Mouse (Mus musculus) liver, embryonic 13.5 days (tissue): ENCODE data around the gene C2. TPM values are rescaled to one million over a fixed set of nuclear protein-coding genes. Genes with fewer than 3 reads are reported as not detected.
"Not testable (repeated sequence)": the region's sequence is repeated elsewhere in the genome, so short reads cannot be mapped to it uniquely, and the experiment has no call there.

ENCODE experiments used
- ATAC-seq: fragments of 200-750 bp; cut with Nextera tagmentation; 2 replicates; pipeline ENCODE4 v1.8.0; 2017; ENCODE audit warnings: low read depth, mild to moderate bottlenecking, moderate number of reproducible peaks, moderate library complexity
- DNase-seq: peaks from one replicate; pipeline ENCODE4 v3.0.0; 2022
- H3K27ac ChIP-seq: fragments of 300-500 bp; sonication (generic); 2 replicates; pipeline ENCODE4 v1.5.1; 2015; ENCODE audit warnings: moderate library complexity, mild to moderate bottlenecking, inconsistent platforms
- H3K27me3 ChIP-seq: fragments of 300-500 bp; sonication (generic); 2 replicates; pipeline ENCODE4 v1.6.1; 2015; ENCODE audit warnings: mild to moderate bottlenecking, inconsistent platforms
- H3K36me3 ChIP-seq: fragments of 300-500 bp; sonication (generic); 2 replicates; pipeline ENCODE4 v1.6.1; 2015; ENCODE audit warnings: mild to moderate bottlenecking, inconsistent platforms
- H3K4me1 ChIP-seq: fragments of 300-500 bp; sonication (generic); replicated peaks from 2 replicates; pipeline ENCODE4 v1.6.1; 2015; ENCODE audit warnings: inconsistent platforms
- H3K4me2 ChIP-seq: fragments of 300-500 bp; sonication (generic); 2 replicates; pipeline ENCODE4 v1.6.1; 2015; ENCODE audit warnings: inconsistent platforms, mild to moderate bottlenecking, moderate library complexity
- H3K4me3 ChIP-seq: fragments of 300-500 bp; sonication (generic); replicated peaks from 2 replicates; pipeline ENCODE4 v1.5.1; 2015; ENCODE audit warnings: mild to moderate bottlenecking, inconsistent platforms
- H3K9ac ChIP-seq: fragments of 300-500 bp; sonication (generic); 2 replicates; pipeline ENCODE4 v1.6.1; 2015; ENCODE audit warnings: mild to moderate bottlenecking, inconsistent platforms
- H3K9me3 ChIP-seq: fragments of 300-500 bp; sonication (generic); replicated peaks from 2 replicates; pipeline ENCODE4 v1.6.1; 2016; ENCODE audit warnings: inconsistent platforms
- WGBS: fragments of 180-500 bp; shearing (Covaris S2); methylation state at CpG from one replicate; pipeline ENCODE4 v1.1.7; 2015; ENCODE audit not compliant: insufficient replicate concordance; 5-methylcytosine and 5-hydroxymethylcytosine counted together
- polyA plus RNA-seq: library from polyadenylated mRNA; unstranded; fragments of >200 nt; fragmentation: Nextera tagmentation; extraction: Ambion mirVana; gene quantifications from 2 replicates; pipeline ENCODE4 v1.2.1, GENCODE M21; 2015

C2 gene
- polyA plus RNA-seq, 1 experiment from 2014 or later, result 11.1 TPM

GRCm38 (mm10) chr17:34902895-34903294 is 4.8 kb upstream of the C2 start:
- ATAC-seq (no peak), DNase-seq (no peak)
- Histone ChIP-seq H3K4me2 (no peak overlapping the region), H3K36me3 (peaks cover 64% of the 10 kb centered on the region), H3K4me1 (peaks cover 42% of the 10 kb centered on the region), H3K9ac (no peak overlapping the region), H3K9me3 (no peaks in the 10 kb centered on the region), H3K4me3 (no peak overlapping the region), H3K27ac (no peak overlapping the region), H3K27me3 (no peaks in the 10 kb centered on the region)
- WGBS, result 83% methylated on average over 9 of the region's 9 CpGs

- not testable (repeated sequence) for DNase-seq, H3K4me3 ChIP-seq, H3K9ac ChIP-seq, H3K27ac ChIP-seq, ATAC-seq, H3K4me2 ChIP-seq, H3K9me3 ChIP-seq, H3K27me3 ChIP-seq
- Histone ChIP-seq H3K36me3 (peaks cover 54% of the 10 kb centered on the region), H3K4me1 (peaks cover 51% of the 10 kb centered on the region)
- 69% methylated on average over 9 of the region's 10 CpGs for WGBS
Measured at GRCm38 (mm10) chr17:34901948-34902347, 3.9 kb upstream of the C2 start.

GRCm38 (mm10) chr17:34900826-34901225 is 2.8 kb upstream of the C2 start:
- H3K27ac ChIP-seq, DNase-seq, ATAC-seq, H3K27me3 ChIP-seq, H3K9me3 ChIP-seq, H3K4me3 ChIP-seq, H3K4me2 ChIP-seq: not testable (repeated sequence)
- Histone ChIP-seq H3K9ac (peak overlapping the region; percentile 93; the same call in 1 of the 2 replicates), H3K36me3 (peaks cover 51% of the 10 kb centered on the region), H3K4me1 (peaks cover 62% of the 10 kb centered on the region)

- H3K4me1 ChIP-seq, result peaks cover 72% of the 10 kb centered on the region
- ATAC-seq (no peak), DNase-seq (no peak)
- peak overlapping the region; percentile 98 for H3K4me2 ChIP-seq
- no peaks in the 10 kb centered on the region for H3K27me3 ChIP-seq
- no peaks in the 10 kb centered on the region for H3K9me3 ChIP-seq
- H3K36me3 ChIP-seq, result peaks cover 44% of the 10 kb centered on the region
- H3K9ac ChIP-seq, result peak overlapping the region; percentile 93
- WGBS, result 1% methylated on average over 5 of the region's 5 CpGs
- H3K4me3 ChIP-seq, result peak overlapping the region; percentile 81
- peak overlapping the region; percentile 94 for H3K27ac ChIP-seq
Measured at GRCm38 (mm10) chr17:34899890-34900243, 1.8 kb upstream of the C2 start.

GRCm38 (mm10) chr17:34899053-34899889 is 1.2 kb upstream of the C2 start:
- H3K36me3 ChIP-seq, result peaks cover 38% of the 10 kb centered on the region
- peak overlapping the region; percentile 98 for H3K4me2 ChIP-seq
- peak overlapping the region; percentile 94 for H3K27ac ChIP-seq
- DNase-seq, result peak; percentile 28
- peak overlapping the region; percentile 93 for H3K9ac ChIP-seq
- WGBS, result under 1% methylated on average over 38 of the region's 45 CpGs
- H3K4me1 ChIP-seq, result peaks cover 78% of the 10 kb centered on the region
- H3K4me3 ChIP-seq, result peak overlapping the region; percentile 81
- no peaks in the 10 kb centered on the region for H3K27me3 ChIP-seq
- ATAC-seq, result peak; percentile 8; the same call in 1 of the 2 replicates
- H3K9me3 ChIP-seq, result no peaks in the 10 kb centered on the region

GRCm38 (mm10) chr17:34898706-34899052 is 614 bp upstream of the C2 start:
- Histone ChIP-seq H3K4me3 (peak overlapping the region; percentile 81), H3K9ac (peak overlapping the region; percentile 93), H3K9me3 (no peaks in the 10 kb centered on the region), H3K4me2 (peak overlapping the region; percentile 98), H3K36me3 (peaks cover 33% of the 10 kb centered on the region), H3K4me1 (peaks cover 82% of the 10 kb centered on the region), H3K27me3 (no peaks in the 10 kb centered on the region), H3K27ac (peak overlapping the region; percentile 94)
- 0% methylated on average over 30 of the region's 47 CpGs for WGBS
- no peak for DNase-seq
- ATAC-seq, result no peak

GRCm38 (mm10) chr17:34897373-34898159 is 499 bp downstream of the C2 start:
- ATAC-seq (no peak), DNase-seq (peak; percentile 36)
- Histone ChIP-seq H3K27ac (peak overlapping the region; percentile 94), H3K4me2 (peak overlapping the region; percentile 98), H3K4me3 (peak overlapping the region; percentile 81), H3K9me3 (no peaks in the 10 kb centered on the region), H3K27me3 (no peaks in the 10 kb centered on the region), H3K4me1 (peaks cover 81% of the 10 kb centered on the region), H3K36me3 (peaks cover 22% of the 10 kb centered on the region), H3K9ac (peak overlapping the region; percentile 93)
- 8% methylated on average over 10 of the region's 10 CpGs for WGBS

GRCm38 (mm10) chr17:34896366-34896765 is 1.7 kb downstream of the C2 start:
- Histone ChIP-seq H3K4me3 (no peak overlapping the region), H3K27me3 (no peaks in the 10 kb centered on the region), H3K36me3 (peaks cover 17% of the 10 kb centered on the region), H3K4me2 (peak overlapping the region; percentile 98), H3K9ac (no peak overlapping the region), H3K4me1 (peaks cover 81% of the 10 kb centered on the region), H3K27ac (no peak overlapping the region), H3K9me3 (no peaks in the 10 kb centered on the region)
- WGBS, result 70% methylated on average over 17 of the region's 17 CpGs
- no peak for ATAC-seq
- no peak for DNase-seq

GRCm38 (mm10) chr17:34895724-34896123 is 2.3 kb downstream of the C2 start:
- peak overlapping the region; percentile 98 for H3K4me2 ChIP-seq
- ATAC-seq (no peak), DNase-seq (no peak)
- H3K27ac ChIP-seq, result peak overlapping the region; percentile 88
- peaks cover 10% of the 10 kb centered on the region for H3K36me3 ChIP-seq
- H3K27me3 ChIP-seq, result no peaks in the 10 kb centered on the region
- H3K9ac ChIP-seq, result peak overlapping the region; percentile 86; the same call in 1 of the 2 replicates
- H3K4me3 ChIP-seq, result peak overlapping the region; percentile 74
- peaks cover 77% of the 10 kb centered on the region for H3K4me1 ChIP-seq
- no peaks in the 10 kb centered on the region for H3K9me3 ChIP-seq
- 92% methylated on average over 15 of the region's 15 CpGs for WGBS

- Histone ChIP-seq H3K27ac (peak overlapping the region; percentile 88), H3K9me3 (no peaks in the 10 kb centered on the region), H3K4me1 (peaks cover 70% of the 10 kb centered on the region), H3K36me3 (peaks cover 10% of the 10 kb centered on the region), H3K27me3 (no peaks in the 10 kb centered on the region), H3K4me3 (peak overlapping the region; percentile 74), H3K9ac (peak overlapping the region; percentile 86), H3K4me2 (peak overlapping the region; percentile 98)
- 20% methylated on average over 46 of the region's 51 CpGs for WGBS
- DNase-seq (no peak), ATAC-seq (no peak)
Measured at GRCm38 (mm10) chr17:34894801-34895530, 3.1 kb downstream of the C2 start.

- H3K4me1 ChIP-seq, result peaks cover 62% of the 10 kb centered on the region
Measured at GRCm38 (mm10) chr17:34894074-34894597, 3.9 kb downstream of the C2 start.

More at GRCm38 (mm10) chr17:34894074-34894597, 3.9 kb downstream of the C2 start:
- WGBS, result under 1% methylated on average over 51 of the region's 51 CpGs
- Histone ChIP-seq H3K36me3 (peaks cover 10% of the 10 kb centered on the region), H3K9me3 (no peaks in the 10 kb centered on the region), H3K4me3 (peak overlapping the region; percentile 74), H3K9ac (peak overlapping the region; percentile 86), H3K27me3 (no peaks in the 10 kb centered on the region), H3K27ac (peak overlapping the region; percentile 88), H3K4me2 (peak overlapping the region; percentile 98)
- peak; percentile 86 for DNase-seq
- ATAC-seq, result peak; percentile 82
